Mouse (Mus musculus): ENCODE data around the gene Mael. TPM values are rescaled to one million over a fixed set of nuclear protein-coding genes. Genes with fewer than 3 reads are reported as not detected.

Mael gene
- total RNA-seq (2015; ENCODE audit: low replicate concordance) (not detected in 2 replicates), total RNA-seq (2017; ENCODE audit: low replicate concordance) (not detected in 2 replicates)

GRCm38 (mm10) chr1:166238315-166238969 is at the start of gene Mael:
Gene Mael (minus strand): TSS chr1:166238747.
- no peak for ATAC-seq (replicated peaks; ENCODE audit: low FRiP score, poor library complexity, severe bottlenecking)

GRCm38 (mm10) chr1:166286231-166286630 is 47.7 kb upstream of the Mael start:
- ATAC-seq (replicated peaks; ENCODE audit: low FRiP score, poor library complexity, severe bottlenecking): no peak

GRCm38 (mm10) chr1:166284390-166284789 is 45.8 kb upstream of the Mael start:
- ATAC-seq (replicated peaks; ENCODE audit: low FRiP score, poor library complexity, severe bottlenecking): no peak

GRCm38 (mm10) chr1:166283451-166283850 is 44.9 kb upstream of the Mael start:
- ATAC-seq (replicated peaks; ENCODE audit: low FRiP score, poor library complexity, severe bottlenecking): no peak

- no peak; the same call in 1 of the 2 replicates for ATAC-seq (replicated peaks; ENCODE audit: low FRiP score, poor library complexity, severe bottlenecking)
Measured at GRCm38 (mm10) chr1:166282597-166283210, 44.2 kb upstream of the Mael start.

GRCm38 (mm10) chr1:166281836-166282235 is 43.3 kb upstream of the Mael start:
- no peak for ATAC-seq (replicated peaks; ENCODE audit: low FRiP score, poor library complexity, severe bottlenecking)

GRCm38 (mm10) chr1:166281287-166281686 is 42.7 kb upstream of the Mael start:
- no peak for ATAC-seq (replicated peaks; ENCODE audit: low FRiP score, poor library complexity, severe bottlenecking)

- 0 out of 2 replicates have a peak, but pooled peaks have one; percentile 39 for ATAC-seq (replicated peaks; ENCODE audit: low FRiP score, poor library complexity, severe bottlenecking)
Measured at GRCm38 (mm10) chr1:166280566-166280965, 42.0 kb upstream of the Mael start.

GRCm38 (mm10) chr1:166279580-166280206 is 41.1 kb upstream of the Mael start:
- ATAC-seq (replicated peaks; ENCODE audit: low FRiP score, poor library complexity, severe bottlenecking): no peak

GRCm38 (mm10) chr1:166278786-166279185 is 40.2 kb upstream of the Mael start:
- no peak for ATAC-seq (replicated peaks; ENCODE audit: low FRiP score, poor library complexity, severe bottlenecking)

GRCm38 (mm10) chr1:166268218-166268617 is 29.7 kb upstream of the Mael start:
- no peak for ATAC-seq (replicated peaks; ENCODE audit: low FRiP score, poor library complexity, severe bottlenecking)

GRCm38 (mm10) chr1:166266918-166267317 is 28.4 kb upstream of the Mael start:
- no peak for ATAC-seq (replicated peaks; ENCODE audit: low FRiP score, poor library complexity, severe bottlenecking)

GRCm38 (mm10) chr1:166266001-166266705 is 27.6 kb upstream of the Mael start:
- no peak for ATAC-seq (replicated peaks; ENCODE audit: low FRiP score, poor library complexity, severe bottlenecking)

- no peak for ATAC-seq (replicated peaks; ENCODE audit: low FRiP score, poor library complexity, severe bottlenecking)
Measured at GRCm38 (mm10) chr1:166259526-166259925, 21.0 kb upstream of the Mael start.

- no peak for ATAC-seq (replicated peaks; ENCODE audit: low FRiP score, poor library complexity, severe bottlenecking)
Measured at GRCm38 (mm10) chr1:166256898-166257297, 18.4 kb upstream of the Mael start.

GRCm38 (mm10) chr1:166256302-166256701 is 17.8 kb upstream of the Mael start:
- no peak for ATAC-seq (replicated peaks; ENCODE audit: low FRiP score, poor library complexity, severe bottlenecking)

- no peak for ATAC-seq (replicated peaks; ENCODE audit: low FRiP score, poor library complexity, severe bottlenecking)
Measured at GRCm38 (mm10) chr1:166255651-166256050, 17.1 kb upstream of the Mael start.

- no peak for ATAC-seq (replicated peaks; ENCODE audit: low FRiP score, poor library complexity, severe bottlenecking)
Measured at GRCm38 (mm10) chr1:166255091-166255490, 16.5 kb upstream of the Mael start.

- no peak for ATAC-seq (replicated peaks; ENCODE audit: low FRiP score, poor library complexity, severe bottlenecking)
Measured at GRCm38 (mm10) chr1:166253898-166254894, 15.6 kb upstream of the Mael start, which contains the start of gene Ildr2. Gene Ildr2 (plus strand): TSS chr1:166254139.
